Mouse (Mus musculus): ENCODE measurements around the gene Brms1.

Gene Brms1

GRCm38 (mm10) chr19:5038709-5039156 is 2.4 kb upstream of the Brms1 start, which contains the start of the genes B4gat1 and AC124502.3:
B4gat1 (plus strand) TSS chr19:5038826.
AC124502.3 (plus strand) TSS chr19:5038891.
- DNase-seq (ENCODE audit: low spot score), result no peak

- no peak for DNase-seq (ENCODE audit: low spot score)
Measured at GRCm38 (mm10) chr19:5039301-5040114, 1.6 kb upstream of the Brms1 start.

DNA sequence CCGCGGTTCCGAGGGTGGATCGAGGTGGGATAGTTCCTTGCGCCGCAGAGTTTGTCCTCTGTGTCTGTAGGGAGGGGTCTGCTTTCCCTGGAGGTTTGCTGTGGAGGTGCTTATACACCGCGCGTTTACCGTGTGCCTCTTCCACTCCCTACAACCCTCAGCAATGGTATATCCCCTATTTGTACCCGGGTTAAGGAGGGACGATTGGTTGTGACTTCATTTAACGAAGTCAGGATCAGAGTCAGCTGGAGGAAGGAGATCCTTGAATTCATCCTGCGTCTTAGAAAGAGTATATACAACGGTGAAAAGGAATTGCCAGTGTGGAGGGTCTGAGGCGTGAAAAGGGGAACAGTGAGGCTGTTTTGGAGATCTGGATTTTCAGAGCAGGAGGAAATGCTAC is 434 bp downstream of the Brms1 start:
- no peak for DNase-seq (ENCODE audit: low spot score)

DNA sequence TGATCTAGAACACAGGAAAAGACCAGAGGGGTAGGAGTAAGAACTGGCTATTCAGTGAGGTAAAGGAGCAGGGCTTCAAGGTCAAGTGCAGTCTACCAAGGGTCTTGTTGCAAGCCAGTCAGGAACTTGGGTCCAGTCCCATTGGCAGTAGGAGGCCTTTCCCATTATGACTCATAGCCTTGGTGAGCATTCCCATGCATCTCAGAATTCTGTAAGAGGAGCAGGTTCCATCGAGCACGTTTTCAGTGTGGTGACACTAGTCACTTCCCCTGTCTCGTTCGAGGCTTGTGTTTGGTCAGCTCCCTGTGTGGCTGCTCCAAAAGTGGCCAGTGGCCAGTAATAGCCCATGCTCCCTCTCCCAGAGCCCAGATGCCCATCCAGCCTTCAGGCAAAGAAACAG is 4.4 kb downstream of the Brms1 start:
- no peak for DNase-seq (ENCODE audit: low spot score)

DNA sequence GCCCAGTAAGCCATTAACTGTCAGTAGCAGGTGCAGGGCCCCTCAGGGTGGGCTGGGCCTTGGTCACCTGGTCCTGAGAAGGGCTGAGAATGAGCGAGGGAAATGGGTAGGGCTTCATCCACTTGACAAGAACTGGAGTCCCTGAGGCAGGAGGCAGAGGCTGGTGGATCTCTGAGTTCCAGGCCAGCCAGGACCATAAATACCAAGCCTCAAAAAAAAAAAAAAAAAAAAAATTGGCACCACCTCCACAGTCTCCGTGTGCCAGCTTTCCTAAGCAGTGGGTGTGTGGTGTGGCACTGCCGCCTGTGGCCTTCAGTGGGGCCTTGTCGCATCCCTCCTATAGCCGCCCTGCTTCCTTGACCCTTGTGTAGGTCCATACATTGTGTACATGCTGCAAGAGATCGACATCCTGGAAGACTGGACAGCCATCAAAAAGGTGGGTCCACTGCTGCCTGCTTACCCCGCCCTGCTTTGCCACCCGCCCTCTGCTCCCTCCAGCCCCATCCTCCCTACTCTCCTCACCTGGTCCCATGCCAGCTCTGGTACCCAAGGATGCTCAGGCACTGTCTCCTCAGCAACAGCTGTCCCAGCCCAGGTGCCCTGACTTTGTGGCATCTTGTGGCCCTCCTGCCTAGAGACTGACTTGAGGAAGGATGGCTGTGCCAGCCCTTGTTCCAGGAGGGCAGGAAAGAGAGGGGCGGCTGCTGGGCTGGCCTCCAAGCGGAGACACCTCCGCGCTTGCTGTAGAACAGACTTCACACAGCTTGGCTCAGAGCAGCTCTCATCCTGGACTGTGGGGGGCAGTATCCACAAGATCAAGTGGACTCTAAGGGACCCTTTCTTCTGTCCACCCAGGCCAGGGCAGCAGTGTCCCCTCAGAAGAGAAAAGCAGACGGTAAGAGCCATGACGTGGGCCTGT is 7.2 kb downstream of the Brms1 start:
- no peak for DNase-seq (ENCODE audit: low spot score)

DNA sequence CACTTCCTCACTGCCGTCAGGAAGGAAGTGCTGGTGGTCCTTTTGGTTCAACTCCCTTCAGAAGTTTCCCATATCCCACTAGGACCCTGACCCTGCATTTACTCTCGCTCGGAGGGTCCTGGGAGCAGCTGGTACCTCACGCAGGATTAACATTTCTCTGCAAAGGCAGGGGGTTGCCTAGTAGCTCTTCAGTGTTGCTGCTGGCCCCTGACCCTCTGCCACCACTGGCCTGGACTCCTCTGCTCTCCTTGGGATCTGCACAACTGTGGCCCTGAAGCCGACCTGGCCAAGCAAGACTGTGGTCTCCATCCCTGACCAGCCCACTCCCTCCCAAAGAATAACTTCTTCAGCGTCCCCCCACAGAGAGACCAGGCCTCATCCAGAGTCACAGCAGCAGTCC is 8.2 kb downstream of the Brms1 start:
- DNase-seq (ENCODE audit: low spot score), result no peak

GRCm38 (mm10) chr19:5050047-5050905 is 9.1 kb downstream of the Brms1 start, which contains the start of gene Rin1:
Rin1 (plus strand) TSS chr19:5050481.
- no peak for DNase-seq (ENCODE audit: low spot score)

GRCm38 (mm10) chr19:5051031-5051430 is 9.9 kb downstream of the Brms1 start:
- DNase-seq (ENCODE audit: low spot score), result no peak

- DNase-seq (ENCODE audit: low spot score), result no peak
Measured at GRCm38 (mm10) chr19:5051515-5051914, 10.4 kb downstream of the Brms1 start.

DNA sequence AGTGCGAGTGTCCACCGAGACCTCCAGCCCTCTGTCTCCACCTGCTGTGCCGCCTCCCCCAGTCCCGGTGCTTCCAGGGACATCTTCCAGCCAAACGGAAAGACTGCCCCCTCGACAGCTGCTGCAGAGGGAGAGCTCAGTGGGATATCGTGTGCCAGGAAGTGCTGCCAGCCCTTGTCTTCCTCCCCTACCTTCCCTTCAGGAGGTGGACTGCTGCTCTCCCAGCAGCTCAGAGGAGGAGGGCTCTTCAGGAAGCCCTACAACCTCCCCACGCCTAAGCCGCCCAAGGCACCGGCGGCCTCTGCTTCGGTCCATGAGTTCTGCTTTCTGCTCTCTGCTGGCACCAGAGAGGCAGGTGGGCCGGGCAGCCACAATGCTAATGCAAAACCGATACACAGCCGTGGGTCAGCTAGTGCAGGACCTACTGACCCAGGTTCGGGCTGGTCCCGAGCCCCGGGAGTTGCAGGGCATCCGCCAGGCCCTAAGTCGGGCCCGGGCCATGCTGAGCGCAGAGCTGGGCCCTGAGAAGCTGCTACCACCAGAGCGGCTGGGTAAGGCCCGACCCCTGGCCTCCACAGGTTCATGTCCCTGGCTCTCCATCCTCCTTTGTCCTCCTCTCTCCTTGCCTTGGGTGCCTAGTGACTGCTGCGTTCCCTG is 11.1 kb downstream of the Brms1 start:
- DNase-seq (ENCODE audit: low spot score), result no peak

- no peak for DNase-seq (ENCODE audit: low spot score)
Measured at GRCm38 (mm10) chr19:5052853-5053252, 11.7 kb downstream of the Brms1 start.

DNA sequence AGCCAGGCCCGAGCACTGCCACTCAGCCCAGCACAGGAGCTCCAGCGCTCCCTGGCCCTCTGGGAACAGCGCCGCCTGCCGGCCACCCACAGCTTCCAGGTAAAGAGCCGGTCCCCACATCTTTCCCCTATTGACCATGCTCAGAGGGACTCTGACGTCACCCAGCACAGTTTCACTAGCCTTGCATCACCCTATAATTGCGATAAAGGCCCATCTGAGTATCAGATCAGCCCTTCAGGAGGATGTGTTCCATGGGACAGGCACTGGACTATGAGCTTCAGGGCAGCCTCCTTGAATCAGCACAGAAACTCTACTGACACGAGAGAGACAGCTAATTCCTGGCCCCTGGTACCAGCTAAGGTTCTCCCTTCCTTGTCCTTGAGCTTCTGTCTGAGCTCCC is 12.8 kb downstream of the Brms1 start:
- no peak for DNase-seq (ENCODE audit: low spot score)

DNA sequence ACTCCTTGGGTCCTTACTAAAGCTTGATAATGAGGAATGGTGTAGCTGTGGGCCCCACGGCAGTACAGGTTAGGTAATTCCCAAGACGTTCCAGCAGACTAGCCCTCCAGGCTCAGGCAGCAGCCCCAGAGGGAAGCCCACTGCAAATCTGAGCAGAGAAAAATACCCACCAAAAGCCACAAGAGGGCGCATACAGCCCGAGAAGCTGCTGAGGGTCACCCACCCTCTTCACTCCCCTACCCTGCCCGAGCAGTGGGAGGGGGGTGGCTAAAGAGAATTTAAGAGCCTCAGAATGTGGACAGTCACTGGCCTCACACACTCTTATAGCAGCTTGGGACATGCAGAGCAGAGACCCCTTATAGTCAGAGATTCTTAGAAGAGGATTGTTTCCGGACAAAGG is 15.1 kb downstream of the Brms1 start:
- no peak for DNase-seq (ENCODE audit: low spot score)

- no peak for DNase-seq (ENCODE audit: low spot score)
Measured at GRCm38 (mm10) chr19:5057876-5058775, 17.0 kb downstream of the Brms1 start.

- no peak for DNase-seq (ENCODE audit: low spot score)
Measured at GRCm38 (mm10) chr19:5058801-5059771, 17.9 kb downstream of the Brms1 start.

DNA sequence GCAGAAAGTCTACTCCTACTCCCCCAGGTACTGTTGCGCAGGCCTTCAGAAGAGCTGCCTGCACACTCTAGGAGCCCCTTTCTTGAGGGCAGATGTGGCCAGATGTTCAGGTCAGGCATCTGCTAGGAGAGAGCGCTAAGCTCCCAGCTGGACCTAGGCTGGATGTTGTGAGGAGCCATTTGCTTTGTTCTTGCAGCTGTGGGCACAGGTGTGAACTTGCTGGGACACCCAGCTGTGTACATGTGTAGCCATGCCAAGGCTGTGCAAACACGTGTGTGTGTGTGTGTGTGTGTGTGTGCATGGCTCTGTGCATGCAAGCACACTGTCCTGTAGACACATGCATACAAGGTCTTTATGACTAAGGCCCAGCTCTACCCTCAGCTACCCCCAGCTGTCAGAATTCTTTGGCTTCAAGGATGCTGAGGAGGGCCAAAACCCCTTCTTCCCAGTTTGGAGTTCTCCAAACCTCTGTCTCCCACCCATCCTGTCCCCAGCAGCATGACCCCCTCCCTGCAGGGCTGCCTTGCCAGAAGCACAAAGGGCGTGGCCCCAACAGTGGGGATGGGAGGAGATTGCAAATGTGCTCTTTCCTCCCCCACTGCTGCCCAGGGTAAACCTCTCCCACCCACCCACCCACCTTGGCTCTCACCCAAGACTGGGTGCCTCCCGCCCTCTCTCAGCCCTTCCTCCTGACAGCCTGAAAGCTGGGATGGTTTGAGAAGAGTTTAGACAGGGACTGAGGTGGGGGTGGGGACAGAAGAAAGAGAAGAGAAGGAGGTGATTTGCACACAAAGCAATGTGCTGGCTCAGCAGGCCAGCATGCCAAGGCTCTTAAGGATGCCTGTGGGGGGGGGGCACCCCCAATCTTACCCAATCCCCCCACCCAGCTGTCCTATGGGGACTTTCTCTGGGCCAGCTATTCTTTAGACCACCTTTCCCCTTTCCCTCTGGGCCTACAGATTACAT is 19.5 kb downstream of the Brms1 start:
- DNase-seq (ENCODE audit: low spot score), result no peak

DNA sequence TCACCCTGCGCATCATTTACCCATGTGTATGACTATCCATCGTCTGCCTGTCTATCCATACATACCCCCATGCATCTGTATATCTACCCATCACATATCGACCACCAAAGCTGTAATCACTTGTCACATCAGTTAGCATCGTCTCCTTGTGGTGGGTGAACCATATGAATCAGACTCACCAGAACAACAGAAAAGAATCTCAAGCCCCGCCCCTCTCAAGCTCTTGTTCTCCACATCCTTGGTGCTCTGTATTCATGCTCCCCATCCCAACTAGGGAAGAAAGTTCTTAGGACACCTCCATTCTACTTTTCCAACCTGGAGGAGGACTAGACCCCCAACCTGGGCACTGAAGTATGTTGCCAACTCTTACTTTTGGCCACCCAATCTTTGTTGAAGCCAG is 20.9 kb downstream of the Brms1 start:
- no peak for DNase-seq (ENCODE audit: low spot score)

GRCm38 (mm10) chr19:5062446-5062845 is 21.3 kb downstream of the Brms1 start:
- DNase-seq (ENCODE audit: low spot score), result peak; percentile 21
